Mouse (Mus musculus): ENCODE results near the gene Sod2.

DNA sequence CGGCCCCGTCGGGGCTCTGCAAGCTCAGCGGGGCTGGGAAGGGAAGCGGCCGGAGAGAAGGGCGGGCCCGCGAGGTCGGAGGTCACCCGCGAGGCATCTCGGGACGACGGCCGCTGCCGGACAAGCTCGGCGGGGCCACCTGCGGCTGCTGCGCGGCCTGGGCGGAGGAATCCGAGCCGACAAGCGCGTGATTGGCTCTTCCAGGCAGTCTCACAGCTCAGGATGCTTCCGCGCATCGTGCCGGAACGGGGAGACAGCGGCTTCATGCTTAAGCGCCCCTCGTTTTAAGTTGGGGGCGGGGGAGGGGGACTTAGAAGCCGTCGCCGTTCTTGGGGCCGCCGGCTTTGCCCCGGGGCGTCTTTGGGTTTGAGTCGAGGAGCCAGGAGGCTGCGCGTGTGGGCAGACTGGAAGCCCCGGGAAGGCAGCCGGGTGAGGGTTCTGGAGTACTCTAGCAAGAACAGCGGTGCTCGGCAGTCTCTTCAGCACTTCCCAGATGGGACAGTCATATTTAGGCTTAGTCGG, 14.1 kb upstream of the Sod2 start:
- TF ChIP-seq ZNF384 (IDR thresholded peaks at IDR 0.05; ENCODE audit: low read depth, low read length) (no peak), HCFC1 (IDR thresholded peaks at IDR 0.05; ENCODE audit: borderline replicate concordance, insufficient read depth, low read length) (peak; percentile 31; the same call in 1 of the 2 replicates)

Measured in ES-E14 (cell line).